Mouse (Mus musculus): ENCODE results near the gene Fastk. TPM values are rescaled to one million over a fixed set of nuclear protein-coding genes. Genes with fewer than 3 reads are reported as not detected.

Gene Fastk
- polyA plus RNA-seq, 1 experiment from 2014 or later: 101 TPM

GRCm38 (mm10) chr5:24455613-24456012 lies 10.5 kb upstream of the Fastk start:
- no peak overlapping the region for H3K4me3 ChIP-seq (ENCODE audit: low read depth, low read length)
- peaks cover 5% of the 10 kb centered on the region; the same call in 1 of the 2 replicates for H3K36me3 ChIP-seq (ENCODE audit: control insufficient read depth, insufficient read depth, low read length)
- WGBS: 80% methylated on average over 7 of the region's 7 CpGs
- no peak for ATAC-seq (replicated peaks; ENCODE audit: low FRiP score)
- H3K27ac ChIP-seq (ENCODE audit: low read depth, low read length): no peak overlapping the region
- no peaks in the 10 kb centered on the region for H3K9me3 ChIP-seq (ENCODE audit: control insufficient read depth, low read length)
- no peaks in the 10 kb centered on the region for H3K27me3 ChIP-seq (replicated peaks; ENCODE audit: control insufficient read depth, insufficient read depth, low read length)
- H3K4me1 ChIP-seq (replicated peaks; ENCODE audit: control insufficient read depth, insufficient read depth, low read length): peaks cover 31% of the 10 kb centered on the region
- DNase-seq (ENCODE audit: low spot score): no peak
- H3K9ac ChIP-seq (ENCODE audit: low read depth, low read length): no peak overlapping the region
- 0 out of 2 replicates have a peak overlapping the region, but pooled peaks have one; percentile 5 for H3K4me2 ChIP-seq

- Histone ChIP-seq H3K9ac (ENCODE audit: low read depth, low read length) (no peak overlapping the region), H3K27ac (ENCODE audit: low read depth, low read length) (no peak overlapping the region)
- no peak for DNase-seq (ENCODE audit: low spot score)
Measured at GRCm38 (mm10) chr5:24455076-24455475, 10.0 kb upstream of the Fastk start.

DNA sequence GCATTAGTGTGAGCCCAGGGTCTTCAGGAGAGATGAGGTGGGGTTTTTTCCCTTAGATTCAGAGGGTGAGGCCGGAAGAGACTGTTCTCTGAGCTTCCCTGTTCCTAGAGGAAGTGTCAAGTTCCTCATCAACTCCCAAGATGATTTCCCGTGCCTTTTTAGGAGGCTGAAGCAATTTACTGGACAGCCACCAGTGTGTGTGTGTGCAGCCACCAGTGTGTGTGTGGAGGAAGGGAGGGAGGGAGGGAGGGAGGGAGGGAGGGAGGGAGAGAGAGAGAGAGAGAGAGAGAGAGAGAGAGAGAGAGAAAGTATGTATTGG lies 8.9 kb upstream of the Fastk start:
- H3K4me2 ChIP-seq: peak overlapping the region; percentile 98
- H3K36me3 ChIP-seq (ENCODE audit: control insufficient read depth, insufficient read depth, low read length): peaks cover 5% of the 10 kb centered on the region; the same call in 1 of the 2 replicates
- peaks cover 31% of the 10 kb centered on the region for H3K4me1 ChIP-seq (replicated peaks; ENCODE audit: control insufficient read depth, insufficient read depth, low read length)
- H3K9ac ChIP-seq (ENCODE audit: low read depth, low read length): peak overlapping the region; percentile 91
- H3K27me3 ChIP-seq (replicated peaks; ENCODE audit: control insufficient read depth, insufficient read depth, low read length): no peaks in the 10 kb centered on the region
- H3K27ac ChIP-seq (ENCODE audit: low read depth, low read length): no peak overlapping the region
- DNase-seq (ENCODE audit: low spot score): no peak
- H3K4me3 ChIP-seq (ENCODE audit: low read depth, low read length): peak overlapping the region; percentile 90
- WGBS: 49% methylated on average over 2 of the region's 2 CpGs
- H3K9me3 ChIP-seq (ENCODE audit: control insufficient read depth, low read length): no peaks in the 10 kb centered on the region
- ATAC-seq (replicated peaks; ENCODE audit: low FRiP score): no peak

More at GRCm38 (mm10) chr5:24455076-24455475, 10.0 kb upstream of the Fastk start:
- 0 out of 2 replicates have a peak overlapping the region, but pooled peaks have one; percentile 5 for H3K4me2 ChIP-seq
- H3K9me3 ChIP-seq (ENCODE audit: control insufficient read depth, low read length): no peaks in the 10 kb centered on the region
- no peak overlapping the region for H3K4me3 ChIP-seq (ENCODE audit: low read depth, low read length)
- 63% methylated on average over 3 of the region's 3 CpGs for WGBS
- no peaks in the 10 kb centered on the region for H3K27me3 ChIP-seq (replicated peaks; ENCODE audit: control insufficient read depth, insufficient read depth, low read length)
- no peak for ATAC-seq (replicated peaks; ENCODE audit: low FRiP score)
- H3K4me1 ChIP-seq (replicated peaks; ENCODE audit: control insufficient read depth, insufficient read depth, low read length): peaks cover 31% of the 10 kb centered on the region
- peaks cover 5% of the 10 kb centered on the region; the same call in 1 of the 2 replicates for H3K36me3 ChIP-seq (ENCODE audit: control insufficient read depth, insufficient read depth, low read length)

GRCm38 (mm10) chr5:24453283-24453984 lies 8.3 kb upstream of the Fastk start:
- ATAC-seq (replicated peaks; ENCODE audit: low FRiP score) (no peak), DNase-seq (ENCODE audit: low spot score) (no peak)
- Histone ChIP-seq H3K9ac (ENCODE audit: low read depth, low read length) (peak overlapping the region; percentile 91), H3K36me3 (ENCODE audit: control insufficient read depth, insufficient read depth, low read length) (peaks cover 5% of the 10 kb centered on the region; the same call in 1 of the 2 replicates), H3K4me1 (replicated peaks; ENCODE audit: control insufficient read depth, insufficient read depth, low read length) (peaks cover 31% of the 10 kb centered on the region), H3K4me2 (peak overlapping the region; percentile 98), H3K27me3 (replicated peaks; ENCODE audit: control insufficient read depth, insufficient read depth, low read length) (no peaks in the 10 kb centered on the region), H3K9me3 (ENCODE audit: control insufficient read depth, low read length) (no peaks in the 10 kb centered on the region), H3K4me3 (ENCODE audit: low read depth, low read length) (peak overlapping the region; percentile 90), H3K27ac (ENCODE audit: low read depth, low read length) (peak overlapping the region; percentile 98)
- 33% methylated on average over 5 of the region's 5 CpGs for WGBS

- peaks cover 34% of the 10 kb centered on the region for H3K4me1 ChIP-seq (replicated peaks; ENCODE audit: control insufficient read depth, insufficient read depth, low read length)
- ATAC-seq (replicated peaks; ENCODE audit: low FRiP score): peak; percentile 30
Measured at GRCm38 (mm10) chr5:24452691-24453233, 7.7 kb upstream of the Fastk start.

DNA sequence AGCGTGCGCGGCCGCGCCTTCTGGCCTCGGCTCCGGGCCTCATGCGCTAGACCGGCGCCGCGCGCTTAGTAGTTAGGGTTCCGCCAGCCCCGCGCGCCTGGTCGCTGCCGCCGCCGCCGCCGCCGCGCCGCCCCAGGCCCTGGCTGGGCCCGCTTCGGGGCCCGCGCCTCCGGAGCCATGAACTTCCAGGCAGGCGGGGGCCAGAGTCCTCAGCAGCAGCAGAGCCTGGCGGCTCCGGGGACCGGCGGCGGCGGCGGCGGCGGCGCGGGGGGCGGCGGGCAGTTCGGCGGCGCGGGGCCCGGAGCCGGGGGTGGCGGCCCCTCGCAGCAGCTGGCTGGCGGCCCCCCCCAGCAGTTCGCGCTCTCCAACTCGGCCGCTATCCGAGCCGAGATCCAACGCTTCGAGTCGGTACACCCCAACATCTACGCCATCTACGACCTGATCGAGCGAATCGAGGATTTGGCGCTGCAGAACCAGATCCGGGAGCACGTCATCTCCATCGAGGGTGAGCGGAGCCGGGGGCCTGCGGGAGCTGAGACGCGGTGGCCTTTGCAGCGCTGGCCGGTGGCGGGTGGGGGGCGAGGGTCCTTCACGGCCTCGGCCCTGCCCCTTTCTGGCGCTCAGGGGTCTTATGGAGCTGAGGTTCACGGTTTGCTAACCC lies 7.1 kb upstream of the Fastk start, which contains the start of gene Agap3:
TSS of gene Agap3 (plus strand) at position 148 of the 661 bp plus-strand sequence.
- peak within 1 kb of the TSS; percentile 91 for H3K9ac ChIP-seq (ENCODE audit: low read depth, low read length)
- peak within 1 kb of the TSS; percentile 98 for H3K4me2 ChIP-seq
- peak; percentile 0; the same call in 1 of the 2 replicates for ATAC-seq (replicated peaks; ENCODE audit: low FRiP score)
- DNase-seq (ENCODE audit: low spot score): peak; percentile 57
- H3K27me3 ChIP-seq (replicated peaks; ENCODE audit: control insufficient read depth, insufficient read depth, low read length): no peaks in the 10 kb centered on the region
- H3K4me1 ChIP-seq (replicated peaks; ENCODE audit: control insufficient read depth, insufficient read depth, low read length): peaks cover 34% of the 10 kb centered on the region
- under 1% methylated on average over 72 of the region's 85 CpGs for WGBS
- H3K36me3 ChIP-seq (ENCODE audit: control insufficient read depth, insufficient read depth, low read length): no peaks in the 10 kb centered on the region
- H3K4me3 ChIP-seq (ENCODE audit: low read depth, low read length): peak within 1 kb of the TSS; percentile 90
- peak within 1 kb of the TSS; percentile 98 for H3K27ac ChIP-seq (ENCODE audit: low read depth, low read length)
- H3K9me3 ChIP-seq (ENCODE audit: control insufficient read depth, low read length): no peaks in the 10 kb centered on the region

More at GRCm38 (mm10) chr5:24452691-24453233, 7.7 kb upstream of the Fastk start:
- Histone ChIP-seq H3K4me2 (peak overlapping the region; percentile 98), H3K27me3 (replicated peaks; ENCODE audit: control insufficient read depth, insufficient read depth, low read length) (no peaks in the 10 kb centered on the region), H3K36me3 (ENCODE audit: control insufficient read depth, insufficient read depth, low read length) (peaks cover 3% of the 10 kb centered on the region; the same call in 1 of the 2 replicates), H3K27ac (ENCODE audit: low read depth, low read length) (peak overlapping the region; percentile 98), H3K9ac (ENCODE audit: low read depth, low read length) (peak overlapping the region; percentile 91), H3K4me3 (ENCODE audit: low read depth, low read length) (peak overlapping the region; percentile 90), H3K9me3 (ENCODE audit: control insufficient read depth, low read length) (no peaks in the 10 kb centered on the region)
- peak; percentile 62 for DNase-seq (ENCODE audit: low spot score)
- 1% methylated on average over 24 of the region's 29 CpGs for WGBS

- peak overlapping the region; percentile 98 for H3K4me2 ChIP-seq
Measured at GRCm38 (mm10) chr5:24451264-24452029, 6.4 kb upstream of the Fastk start.

More at GRCm38 (mm10) chr5:24451264-24452029, 6.4 kb upstream of the Fastk start:
- 2% methylated on average over 48 of the region's 66 CpGs for WGBS
- peaks cover 34% of the 10 kb centered on the region for H3K4me1 ChIP-seq (replicated peaks; ENCODE audit: control insufficient read depth, insufficient read depth, low read length)
- no peaks in the 10 kb centered on the region for H3K36me3 ChIP-seq (ENCODE audit: control insufficient read depth, insufficient read depth, low read length)
- H3K27ac ChIP-seq (ENCODE audit: low read depth, low read length): peak overlapping the region; percentile 98
- H3K9me3 ChIP-seq (ENCODE audit: control insufficient read depth, low read length): no peaks in the 10 kb centered on the region
- H3K4me3 ChIP-seq (ENCODE audit: low read depth, low read length): peak overlapping the region; percentile 90
- no peaks in the 10 kb centered on the region for H3K27me3 ChIP-seq (replicated peaks; ENCODE audit: control insufficient read depth, insufficient read depth, low read length)
- ATAC-seq (replicated peaks; ENCODE audit: low FRiP score): peak; percentile 75
- peak overlapping the region; percentile 91 for H3K9ac ChIP-seq (ENCODE audit: low read depth, low read length)
- peak; percentile 88 for DNase-seq (ENCODE audit: low spot score)

Data from liver, embryonic 11.5 days (tissue).